Mouse (Mus musculus): ENCODE data around the gene Ang6.
A peak's percentile ranks its signal among the peaks of the same experiment; 100 is the strongest.
"Not testable (repeated sequence)": the region's sequence is repeated elsewhere in the genome, so short reads cannot be mapped to it uniquely, and the experiment has no call there.

Ang6 gene

DNA sequence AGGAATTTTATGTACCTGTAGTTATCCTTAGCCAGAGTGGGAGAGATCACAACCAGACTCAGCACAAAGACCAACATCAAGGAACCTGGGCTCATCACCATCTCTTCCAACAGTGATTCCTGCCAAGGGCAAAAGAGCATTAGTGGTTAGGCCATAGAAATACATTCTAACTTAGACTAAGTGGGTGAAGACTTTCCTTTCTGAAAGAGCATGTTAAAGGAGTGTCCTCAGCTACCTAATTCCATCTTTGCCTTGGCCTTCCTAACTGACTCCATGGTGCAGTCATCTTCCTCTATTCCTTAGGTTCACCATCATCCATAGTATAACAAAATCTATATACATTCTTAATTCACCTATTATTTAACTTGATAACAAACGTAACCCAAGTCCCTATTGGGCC, at the start of gene Ang6:
TSS of gene Ang6 (minus strand) at position 101 of the 400 bp plus-strand sequence.
- no peak for ATAC-seq (ENCODE audit: low TSS enrichment)

DNA sequence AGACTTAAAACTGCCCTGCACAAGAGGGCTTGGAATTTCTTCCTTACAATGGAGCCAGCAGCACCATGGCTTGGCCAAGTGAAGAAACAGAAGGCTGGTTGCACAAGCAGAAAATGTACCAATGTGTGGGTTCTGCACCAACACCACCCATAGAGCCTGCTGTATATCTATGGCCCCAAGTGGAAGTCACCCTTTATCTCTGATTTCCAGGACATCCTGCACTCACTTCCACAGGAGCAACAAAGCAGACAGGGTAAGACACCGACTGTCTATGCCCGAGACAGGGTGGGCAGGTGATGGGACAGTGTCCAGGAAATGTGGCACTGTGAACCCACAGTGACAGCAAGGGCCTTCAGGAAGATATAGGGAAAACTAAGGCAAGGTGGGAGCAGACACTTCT, 44.5 kb upstream of the Ang6 start:
- not testable (repeated sequence) for ATAC-seq (ENCODE audit: low TSS enrichment)

DNA sequence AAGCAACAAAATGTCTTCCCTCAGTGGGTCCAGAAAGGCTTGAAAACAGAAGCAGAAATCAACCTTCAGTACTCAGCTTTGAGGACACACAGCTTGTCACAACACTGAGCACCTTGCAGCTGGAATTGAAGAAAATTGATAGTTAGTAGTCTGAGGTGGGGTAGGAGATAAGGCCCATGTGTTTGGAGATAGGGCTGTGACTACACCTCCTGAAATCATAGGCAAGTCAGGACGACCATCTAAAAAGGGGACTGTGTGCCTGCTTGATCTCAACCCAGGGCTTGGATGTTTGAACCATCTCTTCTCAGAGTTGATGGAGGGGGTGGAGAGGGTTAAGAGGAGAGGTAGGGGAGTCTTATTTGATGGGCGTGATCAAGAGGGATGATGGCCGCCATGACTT, 29.8 kb upstream of the Ang6 start:
- ATAC-seq (ENCODE audit: low TSS enrichment), result not testable (repeated sequence)

DNA sequence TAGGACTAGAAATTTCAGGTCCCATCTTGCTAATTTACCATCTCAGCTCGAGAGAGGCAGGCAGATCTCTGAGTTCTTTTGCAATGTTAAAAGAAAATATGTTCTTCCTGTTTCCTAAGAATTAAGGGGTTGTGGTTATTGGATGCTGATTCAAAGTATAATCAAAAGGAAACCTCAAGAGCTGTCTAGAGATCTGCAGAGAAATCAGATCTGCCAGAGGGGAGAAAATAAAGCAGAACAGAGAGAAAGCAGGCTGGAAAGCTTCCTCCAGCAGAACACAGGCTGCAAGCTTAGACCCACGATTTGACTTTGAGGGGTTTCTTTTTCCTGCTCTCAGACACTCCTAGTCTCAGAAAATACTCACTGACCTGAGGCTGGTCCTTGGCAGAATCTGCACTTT, 7.6 kb upstream of the Ang6 start:
- not testable (repeated sequence) for ATAC-seq (ENCODE audit: low TSS enrichment)

DNA sequence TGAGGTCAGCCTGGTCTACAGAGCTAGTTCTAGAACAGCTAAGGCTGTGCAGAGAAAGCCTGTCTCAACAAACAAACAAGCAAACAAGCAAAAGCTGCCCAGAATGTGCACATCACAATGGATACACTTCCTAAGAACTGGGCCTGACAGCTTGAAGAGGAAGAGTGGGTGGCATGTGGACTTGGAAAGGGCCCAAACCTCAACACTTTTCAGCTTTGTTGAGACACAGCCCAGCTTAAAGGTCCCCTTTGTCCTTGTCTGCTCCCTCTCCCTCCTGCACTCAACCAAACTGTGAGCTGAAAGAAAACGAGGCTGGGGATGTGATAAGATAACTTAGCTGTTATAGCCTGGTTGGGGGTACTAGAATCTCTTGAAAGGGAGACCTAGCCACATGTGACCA, 6.0 kb upstream of the Ang6 start:
- ATAC-seq (ENCODE audit: low TSS enrichment), result not testable (repeated sequence)

DNA sequence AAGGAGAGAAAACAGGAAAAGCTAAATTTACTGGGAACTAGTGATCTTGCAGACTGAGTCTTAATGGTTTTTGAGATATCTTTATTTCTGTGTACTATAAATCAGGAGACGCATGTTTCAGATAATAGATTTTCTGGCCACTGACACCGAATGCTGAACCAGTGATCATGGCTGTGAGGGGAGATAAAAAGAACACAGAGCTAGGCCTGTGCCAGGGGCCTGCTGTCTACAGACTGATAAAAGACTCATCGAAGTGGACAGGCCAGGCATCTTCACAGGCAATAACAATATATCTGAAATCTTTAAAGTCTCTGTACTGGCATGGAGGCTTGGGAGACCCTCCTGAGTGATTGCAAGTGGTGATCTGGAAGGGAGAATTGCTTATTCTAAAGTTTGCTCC, 469 bp downstream of the Ang6 start:
- no peak for ATAC-seq (ENCODE audit: low TSS enrichment)

DNA sequence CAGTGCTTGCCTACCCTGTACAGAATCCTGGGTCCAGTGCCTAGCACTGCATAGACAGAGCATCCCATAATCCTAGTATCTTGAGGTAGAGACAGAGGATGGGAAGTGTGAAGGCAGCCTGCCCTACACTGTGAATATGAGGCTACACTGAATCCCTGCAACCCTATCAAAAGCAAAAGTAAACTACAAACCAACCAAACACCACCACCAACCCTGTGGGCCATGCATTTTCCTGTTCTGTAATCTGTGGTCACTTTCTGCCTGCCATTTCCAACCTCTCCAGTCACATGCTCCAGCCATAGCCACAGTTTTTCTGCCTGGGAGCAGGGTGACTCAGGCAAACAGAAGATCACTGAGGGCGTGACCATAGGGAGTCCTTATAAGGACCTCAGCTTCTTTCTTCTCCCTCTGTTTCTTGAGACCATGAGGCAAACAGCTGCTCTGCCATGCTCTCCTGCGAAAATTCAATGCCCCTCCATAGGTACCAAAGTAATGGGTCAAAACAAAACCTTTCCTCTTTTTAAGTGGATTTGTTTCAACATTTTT, 3.5 kb downstream of the Ang6 start:
- ATAC-seq (ENCODE audit: low TSS enrichment), result not testable (repeated sequence)

DNA sequence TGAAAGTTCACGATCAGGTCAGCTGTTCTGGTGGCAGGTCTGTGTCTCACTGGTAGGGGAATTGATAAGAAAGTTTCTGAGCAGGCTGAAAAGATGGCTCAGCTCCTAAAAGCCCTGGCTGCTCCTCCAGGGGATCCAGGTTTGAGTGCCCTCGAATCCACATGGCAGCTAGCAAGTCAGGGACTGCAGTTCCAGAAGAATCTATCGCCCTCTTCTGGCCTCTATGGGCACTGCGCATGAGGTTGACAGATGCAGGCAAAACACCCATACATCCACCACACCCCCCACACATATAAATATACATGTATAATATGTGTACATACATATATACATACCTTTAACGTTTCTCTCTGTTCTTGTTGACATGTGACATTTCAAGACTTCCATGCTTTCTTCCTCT, 14.7 kb downstream of the Ang6 start:
- ATAC-seq (ENCODE audit: low TSS enrichment), result peak; percentile 79

DNA sequence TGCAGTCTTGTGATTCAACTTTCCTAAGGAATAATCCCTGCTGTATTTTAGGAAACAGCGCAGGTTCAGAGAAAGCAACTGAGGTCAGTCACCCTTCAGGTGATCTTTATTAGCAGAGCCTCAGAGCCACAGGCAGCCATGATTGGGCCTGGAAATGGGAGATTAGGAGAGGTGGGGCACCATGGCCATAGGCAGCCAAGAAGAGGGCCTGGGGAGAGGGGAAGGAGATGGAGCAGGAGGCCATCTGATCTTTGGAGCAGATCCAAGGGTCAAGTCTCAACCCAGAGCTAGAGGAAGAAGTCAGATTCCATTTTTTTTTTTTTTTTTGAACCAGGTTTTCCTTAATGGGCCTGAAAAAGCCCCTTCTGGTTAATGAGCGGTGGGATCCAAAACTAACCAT, 15.9 kb downstream of the Ang6 start:
- no peak for ATAC-seq (ENCODE audit: low TSS enrichment)

DNA sequence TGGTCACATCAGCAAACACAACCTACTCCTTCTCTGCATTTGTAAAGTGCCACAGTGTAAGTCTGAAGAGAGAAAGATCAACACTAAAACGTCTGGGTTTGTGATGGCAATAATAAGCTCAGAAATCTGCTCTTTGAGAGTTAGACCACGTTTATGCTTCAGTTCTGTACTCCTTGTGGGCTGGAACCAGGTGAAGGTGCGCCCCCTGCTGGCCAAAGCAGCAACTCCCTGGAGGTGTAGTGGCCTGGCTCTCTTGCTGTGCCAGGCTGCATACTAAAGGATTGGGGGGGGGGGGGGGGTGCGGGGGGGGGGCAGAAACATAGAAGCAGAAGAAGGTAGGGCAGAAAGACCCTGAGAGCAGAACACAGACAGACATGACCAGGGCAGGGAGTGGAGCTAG, 18.2 kb downstream of the Ang6 start:
- ATAC-seq (ENCODE audit: low TSS enrichment), result peak; percentile 95

DNA sequence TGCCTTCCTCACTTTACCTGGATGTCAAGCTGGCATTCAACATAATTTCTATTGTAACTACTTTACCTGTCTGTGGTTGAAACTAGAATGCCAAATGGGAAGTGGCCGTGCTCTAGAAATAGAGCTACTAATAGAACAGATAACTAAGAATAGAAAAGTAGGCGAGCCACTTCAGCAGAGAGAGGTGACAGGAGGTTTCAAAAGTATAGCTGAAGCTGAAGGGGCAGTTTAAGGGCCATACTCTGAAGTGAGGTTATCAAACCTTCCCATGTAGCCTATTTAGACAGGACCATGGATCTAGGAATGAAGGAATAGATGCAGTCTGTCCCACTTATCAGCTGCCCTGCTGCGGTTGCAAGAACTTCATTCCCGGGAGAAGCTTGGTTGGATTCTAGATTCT, 18.6 kb downstream of the Ang6 start:
- no peak for ATAC-seq (ENCODE audit: low TSS enrichment)

DNA sequence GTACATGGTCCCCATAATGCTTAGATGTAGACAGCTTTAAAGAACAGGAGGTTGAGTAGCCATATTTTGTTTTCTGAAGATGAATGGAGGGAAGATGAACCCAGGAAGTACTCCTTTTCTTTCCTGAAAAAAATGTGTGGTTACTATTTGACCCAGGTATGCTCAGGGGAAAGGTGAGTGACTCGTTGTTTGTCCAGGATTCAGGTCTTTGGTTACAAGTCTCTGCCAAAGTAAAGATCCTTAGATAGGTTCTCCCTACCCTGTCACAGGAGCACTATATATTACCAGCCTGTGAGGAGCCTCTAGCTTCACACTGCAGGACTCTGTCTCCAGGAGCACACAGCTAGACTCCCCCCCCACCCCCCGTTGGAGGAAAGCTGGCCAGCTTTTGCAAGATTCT, 45.3 kb downstream of the Ang6 start, which contains the start of gene Ang5:
TSS of gene Ang5 (plus strand) at position 301 of the 400 bp plus-strand sequence.
- ATAC-seq (ENCODE audit: low TSS enrichment), result not testable (repeated sequence)

DNA sequence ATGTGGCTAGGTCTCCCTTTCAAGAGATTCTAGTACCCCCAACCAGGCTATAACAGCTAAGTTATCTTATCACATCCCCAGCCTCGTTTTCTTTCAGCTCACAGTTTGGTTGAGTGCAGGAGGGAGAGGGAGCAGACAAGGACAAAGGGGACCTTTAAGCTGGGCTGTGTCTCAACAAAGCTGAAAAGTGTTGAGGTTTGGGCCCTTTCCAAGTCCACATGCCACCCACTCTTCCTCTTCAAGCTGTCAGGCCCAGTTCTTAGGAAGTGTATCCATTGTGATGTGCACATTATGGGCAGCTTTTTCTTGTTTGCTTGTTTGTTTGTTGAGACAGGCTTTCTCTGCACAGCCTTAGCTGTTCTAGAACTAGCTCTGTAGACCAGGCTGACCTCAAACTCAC, 47.0 kb downstream of the Ang6 start:
- ATAC-seq (ENCODE audit: low TSS enrichment), result peak; percentile 50; the same call in 1 of the 2 replicates

DNA sequence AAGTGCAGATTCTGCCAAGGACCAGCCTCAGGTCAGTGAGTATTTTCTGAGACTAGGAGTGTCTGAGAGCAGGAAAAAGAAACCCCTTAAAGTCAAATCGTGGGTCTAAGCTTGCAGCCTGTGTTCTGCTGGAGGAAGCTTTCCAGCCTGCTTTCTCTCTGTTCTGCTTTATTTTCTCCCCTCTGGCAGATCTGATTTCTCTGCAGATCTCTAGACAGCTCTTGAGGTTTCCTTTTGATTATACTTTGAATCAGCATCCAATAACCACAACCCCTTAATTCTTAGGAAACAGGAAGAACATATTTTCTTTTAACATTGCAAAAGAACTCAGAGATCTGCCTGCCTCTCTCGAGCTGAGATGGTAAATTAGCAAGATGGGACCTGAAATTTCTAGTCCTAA, 48.7 kb downstream of the Ang6 start:
- ATAC-seq (ENCODE audit: low TSS enrichment), result not testable (repeated sequence)

Measured in frontal cortex, adult (tissue).